Comparison of ENCODE assay signal across 8 mouse cellular contexts in genomic region chr8:94013026-94013612, GRCm38 (mm10). TPM values are rescaled to one million over a fixed set of nuclear protein-coding genes. Genes with fewer than 3 reads are reported as not detected.
DNase-seq lines count a peak whose midpoint lies in the region; ATAC-seq and TF ChIP-seq lines count a peak whose summit lies in the region.

No protein-coding gene starts in this region.

- DNase-seq in kidney, adult 9 months: peak; percentile 24
- DNase-seq in kidney, postnatal 4 days: no peak
- peak; percentile 27 for DNase-seq in midbrain, embryonic 14.5 days
- DNase-seq in adrenal gland, adult 18-20 months (ENCODE audit: low spot score in 2 of 2): no peak
- no peak for DNase-seq in ovary, postnatal 10 days (ENCODE audit: low spot score)
- no peak for DNase-seq in cerebellum, postnatal 36 days

- no peaks in the 10 kb centered on the region for H3K27me3 ChIP-seq in hindbrain, embryonic 12.5 days
- H3K27me3 ChIP-seq in midbrain, embryonic 14.5 days (ENCODE audit: control insufficient read depth, insufficient read depth, low read length): no peaks in the 10 kb centered on the region

- H3K9ac ChIP-seq in hindbrain, embryonic 12.5 days: peak overlapping the region; percentile 98
- H3K9ac ChIP-seq in midbrain, embryonic 14.5 days (replicated peaks; ENCODE audit: low read length): peak overlapping the region; percentile 98

- peak overlapping the region; percentile 83 for H3K4me3 ChIP-seq in bone marrow, adult 2 months (replicated peaks; ENCODE audit: control insufficient read depth, low read depth, low read length)
- peak overlapping the region; percentile 94 for H3K4me3 ChIP-seq in hindbrain, embryonic 12.5 days
- H3K4me3 ChIP-seq in midbrain, embryonic 14.5 days (replicated peaks; ENCODE audit: low read depth, low read length): peak overlapping the region; percentile 98

- H3K9me3 ChIP-seq in hindbrain, embryonic 12.5 days (replicated peaks): no peaks in the 10 kb centered on the region
- no peaks in the 10 kb centered on the region for H3K9me3 ChIP-seq in midbrain, embryonic 14.5 days (ENCODE audit: control insufficient read depth, low read length)

- no peaks in the 10 kb centered on the region; the same call in 1 of the 2 replicates for H3K4me1 ChIP-seq in bone marrow, adult 2 months (ENCODE audit: control insufficient read depth, insufficient read depth, low read length)
- H3K4me1 ChIP-seq in hindbrain, embryonic 12.5 days: peaks cover 24% of the 10 kb centered on the region
- H3K4me1 ChIP-seq in midbrain, embryonic 14.5 days (ENCODE audit: control insufficient read depth, insufficient read depth, low read length): peaks cover 26% of the 10 kb centered on the region

- 29% methylated on average over 7 of the region's 7 CpGs for WGBS in bone marrow, adult 2 months
- 41% methylated on average over 7 of the region's 7 CpGs for WGBS in hindbrain, embryonic 12.5 days
- 43% methylated on average over 7 of the region's 7 CpGs for WGBS in midbrain, embryonic 14.5 days

- H3K27ac ChIP-seq in bone marrow, adult 2 months (ENCODE audit: control insufficient read depth, insufficient read depth, low read depth, low read length, poor library complexity): peak overlapping the region; percentile 100
- H3K27ac ChIP-seq in hindbrain, embryonic 12.5 days: peak overlapping the region; percentile 95
- H3K27ac ChIP-seq in midbrain, embryonic 14.5 days (replicated peaks; ENCODE audit: low read depth, low read length): peak overlapping the region; percentile 97

- no peak for TF ChIP-seq POLR2A in bone marrow, adult 2 months (IDR thresholded peaks at IDR 0.05; ENCODE audit: borderline replicate concordance, control insufficient read depth, low read depth, low read length)

- peak overlapping the region; percentile 87 for H3K4me2 ChIP-seq in hindbrain, embryonic 12.5 days (replicated peaks)
- peak overlapping the region; percentile 85 for H3K4me2 ChIP-seq in midbrain, embryonic 14.5 days (ENCODE audit: low read length)

- no peaks in the 10 kb centered on the region for H3K36me3 ChIP-seq in hindbrain, embryonic 12.5 days
- no peaks in the 10 kb centered on the region; the same call in 1 of the 2 replicates for H3K36me3 ChIP-seq in midbrain, embryonic 14.5 days (ENCODE audit: control insufficient read depth, insufficient read depth, low read length)

- no peak for TF ChIP-seq CTCF in bone marrow, adult 2 months (IDR thresholded peaks at IDR 0.05; ENCODE audit: control insufficient read depth, insufficient read depth, low read length)

- ATAC-seq in hindbrain, embryonic 12.5 days (ENCODE audit: low FRiP score): no peak
- no peak for ATAC-seq in midbrain, embryonic 14.5 days (ENCODE audit: low FRiP score, low TSS enrichment)

RNA-seq across cellular contexts. Expression of gene Amfr, which starts 0.5 kb away (rescaled TPM):
- 27.3 and 50.3 TPM in 2 replicates for polyA plus RNA-seq in bone marrow, adult 2 months (2011; ENCODE audit: insufficient read depth, insufficient read length, low replicate concordance, missing spikeins)
- polyA plus RNA-seq in hindbrain, embryonic 12.5 days (2016; fragmentation: Nextera tagmentation; extraction: Ambion mirVana): 77.4 and 79.4 TPM in 2 replicates
- 65.0 and 81.6 TPM in 2 replicates for polyA plus RNA-seq in midbrain, embryonic 14.5 days (2014; fragmentation: Nextera tagmentation; extraction: Ambion mirVana)
- 100 to 1,000 TPM; 174 to 283 TPM for total RNA-seq in adrenal gland, adult 18-20 months (2021)

RNA-seq across cellular contexts. Expression of gene Nudt21, which starts 23.7 kb away (rescaled TPM):
- polyA plus RNA-seq in bone marrow, adult 2 months (2011; ENCODE audit: insufficient read depth, insufficient read length, low replicate concordance, missing spikeins): 71.4 and 118 TPM in 2 replicates
- 127 and 132 TPM in 2 replicates for polyA plus RNA-seq in hindbrain, embryonic 12.5 days (2016; fragmentation: Nextera tagmentation; extraction: Ambion mirVana)
- polyA plus RNA-seq in midbrain, embryonic 14.5 days (2014; fragmentation: Nextera tagmentation; extraction: Ambion mirVana): 99.1 and 120 TPM in 2 replicates
- total RNA-seq in adrenal gland, adult 18-20 months (2021): 10 to 100 TPM; 29.4 to 33.1 TPM

RNA-seq across cellular contexts. Expression of gene Ogfod1, which starts 23.9 kb away (rescaled TPM):
- polyA plus RNA-seq in bone marrow, adult 2 months (2011; ENCODE audit: insufficient read depth, insufficient read length, low replicate concordance, missing spikeins): 1.1 and 3.1 TPM in 2 replicates
- polyA plus RNA-seq in hindbrain, embryonic 12.5 days (2016; fragmentation: Nextera tagmentation; extraction: Ambion mirVana): 14.6 and 17.7 TPM in 2 replicates
- polyA plus RNA-seq in midbrain, embryonic 14.5 days (2014; fragmentation: Nextera tagmentation; extraction: Ambion mirVana): 11.9 and 16.3 TPM in 2 replicates
- total RNA-seq in adrenal gland, adult 18-20 months (2021): 10 to 100 TPM; 19.5 to 20.1 TPM

Comparison
In these comparisons a context has a peak if more than half of its experiments do, and no peak if none do; other contexts are left out.
1. DNase-seq: peak in kidney, adult 9 months (single experiment) and midbrain, embryonic 14.5 days (single experiment); none in kidney, postnatal 4 days (0 of 2), adrenal gland, adult 18-20 months (0 of 2), ovary, postnatal 10 days (single experiment) and cerebellum, postnatal 36 days (0 of 2).
2. Peak in every context shown above with its lines, with median percentiles within 50 percentile points of each other: H3K27ac ChIP-seq and H3K4me3 ChIP-seq.